In genomic region chr11:89472871-89473270, GRCm38 (mm10) we compare ENCODE assay signal across 16 mouse cellular contexts.
"Had no signal": no experiment of that assay in that cellular context is flagged by ENCODE, and none has a peak within 500 bp of the region (broad histone marks: within the 10 kb centered on the region; RNA-seq: fewer than 3 reads in every experiment).

No protein-coding gene starts in this region.

- H3K9ac ChIP-seq: neural tube, embryonic 13.5 days; neural tube, embryonic 15.5 days; stomach, embryonic 15.5 days had no signal

- H3K9me3 ChIP-seq: neural tube, embryonic 13.5 days; neural tube, embryonic 15.5 days; stomach, embryonic 15.5 days had no signal

- DNase-seq: retina, postnatal 1 day; right cerebral cortex, adult 18-20 months; right cerebral cortex, postnatal 14 days; right cerebral cortex, postnatal 25 days; right cerebral cortex, postnatal 4 days; spleen, adult 18-20 months; thymus, adult 18-20 months; thymus, adult 2 months; thymus, postnatal 14 days; thymus, postnatal 25 days; thymus, postnatal 36 days; thymus, postnatal 4 days had no signal

- H3K4me1 ChIP-seq: neural tube, embryonic 13.5 days; neural tube, embryonic 15.5 days; stomach, embryonic 15.5 days had no signal

- H3K4me2 ChIP-seq: neural tube, embryonic 13.5 days; neural tube, embryonic 15.5 days; stomach, embryonic 15.5 days had no signal

- H3K27ac ChIP-seq: neural tube, embryonic 13.5 days; neural tube, embryonic 15.5 days; stomach, embryonic 15.5 days; stomach, postnatal 0 days had no signal

- H3K4me3 ChIP-seq: neural tube, embryonic 13.5 days; neural tube, embryonic 15.5 days; stomach, embryonic 15.5 days had no signal

- H3K36me3 ChIP-seq: neural tube, embryonic 13.5 days; neural tube, embryonic 15.5 days; stomach, embryonic 15.5 days had no signal

- H3K27me3 ChIP-seq: neural tube, embryonic 13.5 days; neural tube, embryonic 15.5 days; stomach, embryonic 15.5 days had no signal
